In the genomic region with DNA sequence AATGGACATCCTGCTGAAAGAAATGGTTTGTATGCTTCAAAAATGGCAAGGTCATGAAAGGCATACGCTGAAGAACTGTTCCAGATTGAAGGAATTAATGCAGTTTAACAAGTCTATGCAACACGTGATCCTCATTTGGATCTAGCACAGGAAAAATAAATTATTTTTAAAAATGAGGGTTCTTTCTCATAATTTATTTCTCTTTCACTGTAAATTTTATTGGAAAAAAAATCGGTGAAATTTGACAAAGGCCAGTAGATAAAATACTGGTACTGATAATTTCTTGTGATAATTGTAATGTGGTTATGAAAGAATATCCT, we compare ENCODE assay signal across 8 mouse cellular contexts. TPM values are rescaled to one million over a fixed set of nuclear protein-coding genes. Genes with fewer than 3 reads are reported as not detected.
DNase-seq lines count a peak whose midpoint lies in the region; ATAC-seq and TF ChIP-seq lines count a peak whose summit lies in the region.

No protein-coding gene starts in this region.

- no peak for ATAC-seq in erythroblast, adult 5-6 weeks (replicated peaks; ENCODE audit: low FRiP score, poor library complexity, severe bottlenecking)
- no peak for ATAC-seq in neural tube, embryonic 11.5 days (ENCODE audit: insufficient read depth, low FRiP score, low TSS enrichment)
- no peak for ATAC-seq in liver, embryonic 14.5 days (ENCODE audit: insufficient read depth)

- peaks cover 15% of the 10 kb centered on the region for H3K4me1 ChIP-seq in erythroblast, embryonic 14.5 days (ENCODE audit: control insufficient read depth)
- H3K4me1 ChIP-seq in neural tube, embryonic 11.5 days (ENCODE audit: control insufficient read depth, insufficient read depth, low read length) = no peaks in the 10 kb centered on the region
- H3K4me1 ChIP-seq in liver, embryonic 14.5 days (replicated peaks; ENCODE audit: control insufficient read depth in 2 of 2, insufficient read depth in 2 of 2, low read length in 1 of 2) = peaks cover 0 to 5% of the 10 kb centered on the region in 2 experiments; a peak in 1 of 4 replicates

- no peak overlapping the region for H3K27ac ChIP-seq in neural tube, embryonic 11.5 days (ENCODE audit: low read depth, low read length)
- H3K27ac ChIP-seq in liver, embryonic 14.5 days = no peak overlapping the region

- H3K4me2 ChIP-seq in neural tube, embryonic 11.5 days (ENCODE audit: low read depth) = peak overlapping the region; percentile 35
- H3K4me2 ChIP-seq in liver, embryonic 14.5 days (ENCODE audit: low read depth) = peak overlapping the region; percentile 80

- no peaks in the 10 kb centered on the region for H3K9me3 ChIP-seq in erythroblast, embryonic 14.5 days (ENCODE audit: control insufficient read depth, low read length)
- H3K9me3 ChIP-seq in neural tube, embryonic 11.5 days (ENCODE audit: control insufficient read depth, low read length) = no peaks in the 10 kb centered on the region
- no peaks in the 10 kb centered on the region for H3K9me3 ChIP-seq in liver, embryonic 14.5 days (ENCODE audit: control insufficient read depth, low read length)

- H3K9ac ChIP-seq in neural tube, embryonic 11.5 days (ENCODE audit: low read length) = no peak overlapping the region
- H3K9ac ChIP-seq in liver, embryonic 14.5 days (replicated peaks) = peak overlapping the region; percentile 67

- H3K36me3 ChIP-seq in erythroblast, embryonic 14.5 days (ENCODE audit: control insufficient read depth) = peaks cover 7% of the 10 kb centered on the region
- no peaks in the 10 kb centered on the region for H3K36me3 ChIP-seq in neural tube, embryonic 11.5 days (ENCODE audit: control insufficient read depth, insufficient read depth, low read length)
- no peaks in the 10 kb centered on the region for H3K36me3 ChIP-seq in liver, embryonic 14.5 days (replicated peaks; ENCODE audit: control insufficient read depth, insufficient read depth, low read depth)

- no peaks in the 10 kb centered on the region for H3K27me3 ChIP-seq in erythroblast, embryonic 14.5 days (ENCODE audit: control insufficient read depth)
- no peaks in the 10 kb centered on the region for H3K27me3 ChIP-seq in neural tube, embryonic 11.5 days (ENCODE audit: control insufficient read depth, insufficient read depth, low read length)
- H3K27me3 ChIP-seq in liver, embryonic 14.5 days (ENCODE audit: control insufficient read depth, insufficient read depth, low read length) = no peaks in the 10 kb centered on the region

- no peak for TF ChIP-seq EP300 in liver, embryonic 14.5 days (IDR thresholded peaks at IDR 0.05; ENCODE audit: low read depth)

- H3K4me3 ChIP-seq in erythroblast, embryonic 14.5 days (replicated peaks) = peak overlapping the region; percentile 73
- H3K4me3 ChIP-seq in neural tube, embryonic 11.5 days (ENCODE audit: low read depth, low read length) = peak overlapping the region; percentile 59
- peak overlapping the region; percentile 72 to 74; a peak in 3 of 4 replicates for H3K4me3 ChIP-seq in liver, embryonic 14.5 days (ENCODE audit: insufficient read depth in 1 of 2, low read depth in 2 of 2, low read length in 2 of 2)

- 30% methylated on average over 3 of the region's 3 CpGs for WGBS in neural tube, embryonic 11.5 days
- 16% methylated on average over 3 of the region's 3 CpGs for WGBS in liver, embryonic 14.5 days (ENCODE audit: insufficient replicate concordance)

- DNase-seq in neural tube, embryonic 11.5 days (ENCODE audit: low spot score) = no peak
- no peak for DNase-seq in neural tube, embryonic 10.5 days (ENCODE audit: extremely low spot score, low spot score)
- DNase-seq in liver, embryonic 14.5 days (ENCODE audit: low read depth in 3 of 3, low spot score in 3 of 3) = no peak
- DNase-seq in adrenal gland, adult (ENCODE audit: inconsistent age in 2 of 2, low spot score in 1 of 2) = no peak
- DNase-seq in natural killer cell, adult 2 months (ENCODE audit: low spot score in 2 of 2) = no peak
- DNase-seq in urinary bladder, adult 2 months (ENCODE audit: low spot score) = no peak

- no peak for TF ChIP-seq CTCF in liver, embryonic 14.5 days (IDR thresholded peaks at IDR 0.05; ENCODE audit: low read depth)

RNA-seq across cellular contexts. Expression of a gene that starts 1.3 kb away (rescaled TPM):
- 0.04 and 0.11 TPM in 2 replicates for polyA plus RNA-seq in erythroblast, embryonic 14.5 days (2012)
- total RNA-seq in erythroblast, adult 5-6 weeks (2015; ENCODE audit: low replicate concordance) = 2.3 and 3.5 TPM in 2 replicates
- total RNA-seq in erythroblast, adult 5-6 weeks (2017; ENCODE audit: low replicate concordance) = 2.6 and 5.7 TPM in 2 replicates
- polyA plus RNA-seq in neural tube, embryonic 11.5 days (2014; fragmentation: Nextera tagmentation; extraction: Ambion mirVana) = 85.9 and 95.5 TPM in 2 replicates
- 5.9 and 6.3 TPM in 2 replicates for polyA plus RNA-seq in liver, embryonic 14.5 days (2012; rRNA removed)
- 4.8 and 5.6 TPM in 2 replicates for polyA plus RNA-seq in liver, embryonic 14.5 days (2014; fragmentation: Nextera tagmentation; extraction: Ambion mirVana)
- 12.6 and 13.4 TPM in 2 replicates for polyA plus RNA-seq in urinary bladder, adult 2 months (2012; rRNA removed)

RNA-seq across cellular contexts. Expression of a gene that starts 17.3 kb away (rescaled TPM):
- polyA plus RNA-seq in erythroblast, embryonic 14.5 days (2012) = 21.2 and 23.7 TPM in 2 replicates
- 21.3 and 42.7 TPM in 2 replicates for total RNA-seq in erythroblast, adult 5-6 weeks (2015; ENCODE audit: low replicate concordance)
- total RNA-seq in erythroblast, adult 5-6 weeks (2017; ENCODE audit: low replicate concordance) = 15.2 and 20.7 TPM in 2 replicates
- 123 and 126 TPM in 2 replicates for polyA plus RNA-seq in neural tube, embryonic 11.5 days (2014; fragmentation: Nextera tagmentation; extraction: Ambion mirVana)
- polyA plus RNA-seq in liver, embryonic 14.5 days (2012; rRNA removed) = 45.5 and 47.9 TPM in 2 replicates
- polyA plus RNA-seq in liver, embryonic 14.5 days (2014; fragmentation: Nextera tagmentation; extraction: Ambion mirVana) = 18.1 and 22.2 TPM in 2 replicates
- polyA plus RNA-seq in urinary bladder, adult 2 months (2012; rRNA removed) = 153 and 188 TPM in 2 replicates

RNA-seq across cellular contexts. Expression of a gene that starts 46.9 kb away (rescaled TPM):
- polyA plus RNA-seq in erythroblast, embryonic 14.5 days (2012) = 9.2 and 16.3 TPM in 2 replicates
- 57.1 and 70.5 TPM in 2 replicates for total RNA-seq in erythroblast, adult 5-6 weeks (2015; ENCODE audit: low replicate concordance)
- total RNA-seq in erythroblast, adult 5-6 weeks (2017; ENCODE audit: low replicate concordance) = 46.8 and 60.5 TPM in 2 replicates
- 324 and 355 TPM in 2 replicates for polyA plus RNA-seq in neural tube, embryonic 11.5 days (2014; fragmentation: Nextera tagmentation; extraction: Ambion mirVana)
- polyA plus RNA-seq in liver, embryonic 14.5 days (2012; rRNA removed) = 93.8 and 94.4 TPM in 2 replicates
- 70.7 and 73.6 TPM in 2 replicates for polyA plus RNA-seq in liver, embryonic 14.5 days (2014; fragmentation: Nextera tagmentation; extraction: Ambion mirVana)
- polyA plus RNA-seq in urinary bladder, adult 2 months (2012; rRNA removed) = 153 and 168 TPM in 2 replicates
